Mouse (Mus musculus) mature B cell (primary cell): ENCODE results near the gene Gm43517.

Experiments used
- in situ Hi-C: fragments of 300-500 bp; cut with MboI; formaldehyde crosslinking; loops from 2 replicates; pipeline ENCODE4 v1.14.3; 2019

Gm43517 gene

DNA sequence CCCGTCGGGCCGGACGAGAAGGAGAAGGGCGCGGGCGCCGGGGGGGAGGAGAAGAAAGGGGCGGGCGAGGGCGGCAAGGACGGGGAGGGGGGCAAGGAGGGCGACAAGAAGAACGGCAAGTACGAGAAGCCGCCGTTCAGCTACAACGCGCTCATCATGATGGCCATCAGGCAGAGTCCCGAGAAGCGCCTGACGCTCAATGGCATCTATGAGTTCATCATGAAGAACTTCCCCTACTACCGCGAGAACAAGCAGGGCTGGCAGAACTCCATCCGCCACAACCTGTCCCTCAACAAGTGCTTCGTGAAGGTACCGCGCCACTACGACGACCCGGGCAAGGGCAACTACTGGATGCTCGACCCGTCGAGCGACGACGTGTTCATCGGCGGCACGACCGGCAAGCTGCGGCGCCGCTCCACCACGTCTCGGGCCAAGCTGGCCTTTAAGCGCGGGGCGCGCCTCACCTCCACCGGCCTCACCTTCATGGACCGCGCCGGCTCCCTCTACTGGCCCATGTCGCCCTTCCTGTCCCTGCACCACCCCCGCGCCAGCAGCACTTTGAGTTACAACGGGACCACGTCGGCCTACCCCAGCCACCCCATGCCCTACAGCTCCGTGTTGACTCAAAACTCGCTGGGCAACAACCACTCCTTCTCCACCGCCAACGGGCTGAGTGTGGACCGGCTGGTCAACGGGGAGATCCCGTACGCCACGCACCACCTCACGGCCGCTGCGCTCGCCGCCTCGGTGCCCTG is at the start of gene Gm43517:
TSS of gene Gm43517 (plus strand) at position 299 of the 755 bp plus-strand sequence.
- in situ Hi-C loops, result no loop called here

DNA sequence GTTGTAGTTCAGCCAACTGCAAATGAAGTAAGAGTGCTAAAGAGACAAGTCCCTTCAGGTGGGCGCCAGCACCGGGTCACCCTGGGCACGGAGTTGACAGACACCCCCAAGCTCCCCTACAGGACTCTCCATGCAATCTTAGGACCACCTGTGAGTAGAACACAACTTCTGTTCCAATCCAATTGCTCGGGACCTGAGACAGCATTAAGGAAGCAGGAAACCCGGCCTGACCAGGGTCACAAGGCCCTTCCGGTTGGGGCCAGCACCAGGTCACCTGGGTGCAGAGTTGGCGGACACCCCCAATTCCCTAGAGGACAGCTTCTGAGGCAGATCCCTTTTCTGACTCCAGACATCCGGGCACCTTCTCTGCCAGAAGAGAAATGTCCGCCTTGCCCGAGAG is 35.3 kb upstream of the Gm43517 start:
- in situ Hi-C loops, result no loop called here

DNA sequence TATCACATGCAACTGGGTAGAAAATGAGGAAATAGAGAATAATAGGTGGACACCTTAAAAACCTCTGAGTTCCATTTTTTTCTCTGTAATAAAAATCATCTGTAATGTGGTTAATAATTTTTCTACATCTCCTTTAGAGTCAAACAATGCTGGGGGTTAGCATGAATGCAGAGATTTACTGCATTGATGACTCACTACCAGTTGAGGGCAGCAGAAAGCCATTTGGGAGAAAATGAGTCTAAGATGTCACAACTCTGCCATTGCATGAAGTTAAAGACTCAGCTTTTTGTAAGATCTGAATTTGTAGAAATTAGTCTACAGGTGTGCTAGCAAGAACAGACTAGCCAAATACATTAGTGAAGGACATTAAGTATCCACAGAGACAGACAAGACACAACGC is 16.0 kb upstream of the Gm43517 start:
- in situ Hi-C loops, result no loop called here

DNA sequence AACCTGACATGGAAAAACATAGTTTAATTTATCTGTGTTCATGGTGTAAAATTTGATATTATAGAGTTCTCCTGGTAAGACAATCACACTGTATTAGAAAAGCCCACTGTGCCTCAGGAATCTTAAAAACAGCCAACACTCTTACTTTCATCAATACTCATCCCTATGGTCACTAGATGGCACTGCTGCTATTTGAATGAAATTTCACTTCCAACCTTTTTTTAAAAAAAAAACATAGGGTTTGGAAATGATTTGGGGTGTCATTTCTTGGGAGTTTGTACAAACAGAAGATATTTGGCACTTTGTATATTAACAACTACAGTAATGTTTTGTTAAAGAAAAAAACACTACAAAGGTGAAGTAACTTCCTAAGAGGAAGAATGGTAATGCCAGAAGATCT is 12.8 kb upstream of the Gm43517 start:
- in situ Hi-C loops, result no loop called here

DNA sequence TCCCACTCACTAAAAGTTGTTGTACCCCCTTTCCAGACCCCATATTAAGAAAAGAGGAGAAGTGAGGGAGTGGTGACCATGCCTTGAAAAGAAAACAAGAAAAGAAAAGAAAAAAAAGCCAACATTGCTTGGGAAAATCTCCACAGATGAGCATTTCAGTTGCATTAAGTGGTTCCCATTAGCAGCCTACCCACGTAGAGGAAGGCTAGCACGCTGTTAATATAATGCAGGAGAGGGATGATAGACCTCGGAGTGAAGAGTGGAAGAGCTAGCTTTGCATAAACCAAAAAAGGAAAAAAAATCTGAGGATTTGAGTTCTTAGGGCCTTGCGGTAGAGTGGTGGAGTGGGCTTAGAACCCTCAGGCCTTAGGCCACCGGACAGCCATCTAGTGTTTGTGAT is 11.8 kb upstream of the Gm43517 start:
- in situ Hi-C loops, result no loop called here

DNA sequence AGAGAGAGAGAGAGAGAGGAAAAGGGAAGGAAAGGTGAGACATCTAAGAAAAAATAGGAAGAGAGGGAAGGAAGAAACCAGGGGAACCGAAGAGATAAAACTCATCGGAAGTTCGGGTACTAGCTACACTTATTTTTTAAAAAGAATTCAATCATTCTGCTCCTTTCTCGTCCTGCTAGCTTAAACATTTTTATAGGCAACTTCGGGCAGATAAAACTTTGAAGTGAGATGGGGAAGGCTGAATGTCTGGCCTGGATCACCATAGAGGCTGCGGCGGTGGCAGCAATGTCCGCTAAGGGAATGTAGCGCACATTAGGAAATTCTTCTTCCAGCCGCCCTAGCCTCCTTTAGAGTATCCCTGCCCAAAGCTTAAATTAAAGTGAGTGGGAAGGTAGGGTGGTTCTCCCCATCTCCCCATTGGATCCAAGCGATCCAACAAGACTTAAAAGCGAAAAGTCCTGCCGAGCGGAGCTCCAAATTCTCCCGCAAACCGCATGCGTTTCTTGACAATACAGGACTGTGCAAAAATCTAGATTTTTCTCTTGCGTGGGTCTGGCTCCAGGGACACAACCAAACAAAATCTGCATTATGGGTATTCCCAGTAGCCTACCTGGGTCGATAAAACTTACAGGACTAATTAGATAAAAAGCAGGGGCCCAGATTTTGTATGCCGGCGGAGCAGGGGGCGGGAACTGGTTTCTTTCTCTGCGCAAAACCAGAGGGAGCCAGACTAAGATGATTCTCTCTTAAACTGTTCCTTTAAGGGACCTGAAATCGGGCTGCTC is 11.0 kb upstream of the Gm43517 start:
- in situ Hi-C loops, result no loop called here

DNA sequence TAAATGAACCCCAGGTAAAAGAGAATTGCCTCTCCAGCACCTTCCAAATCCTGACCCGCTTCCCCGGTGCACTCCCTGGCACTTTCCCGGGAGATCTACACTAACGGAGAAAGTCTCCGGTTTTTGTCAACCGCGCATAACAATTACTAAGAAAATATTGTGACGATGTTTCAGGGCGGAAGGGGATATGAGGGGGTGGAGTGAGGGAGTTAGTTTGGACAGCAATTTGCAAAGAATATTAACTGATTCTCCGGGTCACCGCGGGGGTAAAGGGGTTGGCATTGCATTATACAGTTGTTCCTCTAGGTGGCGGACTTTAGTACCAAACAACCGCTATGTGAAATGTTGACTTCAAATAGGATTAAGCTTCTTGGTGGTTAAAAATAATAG is 10.4 kb upstream of the Gm43517 start:
- in situ Hi-C loops, result no loop called here

DNA sequence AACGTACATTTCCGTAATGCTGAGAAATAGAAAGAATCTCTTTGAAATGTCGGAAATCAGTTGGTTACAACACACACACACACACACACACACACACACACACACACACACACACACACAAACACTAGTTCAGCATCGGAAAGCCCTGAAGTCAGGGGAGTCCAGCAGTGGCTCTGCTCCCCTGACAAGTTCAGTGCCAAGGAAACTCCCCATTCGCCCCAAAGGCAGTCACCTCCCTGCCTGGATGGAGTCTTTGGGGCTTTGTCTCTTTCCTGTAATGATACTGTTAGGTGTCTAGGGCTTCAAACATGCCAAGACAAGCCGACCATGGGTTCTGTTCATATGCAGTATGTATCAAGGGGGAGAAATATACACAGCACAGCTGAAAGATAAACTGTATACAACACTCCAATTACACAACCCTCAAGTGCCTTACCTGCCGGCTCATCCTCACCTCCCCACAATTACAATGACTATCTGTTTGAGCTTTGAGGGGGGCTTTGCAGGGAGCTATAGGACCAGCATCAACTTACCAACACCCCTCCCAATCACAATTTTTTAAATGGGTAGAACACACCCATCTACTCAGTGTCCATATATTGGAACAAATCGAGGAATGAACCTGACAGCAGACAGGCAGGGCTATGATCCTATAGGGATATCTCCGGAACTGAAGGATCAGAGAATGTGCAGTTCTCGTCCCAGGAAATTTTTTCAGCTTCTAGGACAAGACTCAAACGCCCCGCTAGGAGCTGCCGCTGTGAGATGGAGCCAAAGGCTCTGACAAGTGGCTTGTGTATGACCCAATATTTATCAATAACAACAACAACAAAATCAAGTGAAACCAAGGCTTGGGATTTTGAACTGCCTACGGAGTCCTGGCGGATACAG is 9.3 kb upstream of the Gm43517 start:
- in situ Hi-C loops, result no loop called here

DNA sequence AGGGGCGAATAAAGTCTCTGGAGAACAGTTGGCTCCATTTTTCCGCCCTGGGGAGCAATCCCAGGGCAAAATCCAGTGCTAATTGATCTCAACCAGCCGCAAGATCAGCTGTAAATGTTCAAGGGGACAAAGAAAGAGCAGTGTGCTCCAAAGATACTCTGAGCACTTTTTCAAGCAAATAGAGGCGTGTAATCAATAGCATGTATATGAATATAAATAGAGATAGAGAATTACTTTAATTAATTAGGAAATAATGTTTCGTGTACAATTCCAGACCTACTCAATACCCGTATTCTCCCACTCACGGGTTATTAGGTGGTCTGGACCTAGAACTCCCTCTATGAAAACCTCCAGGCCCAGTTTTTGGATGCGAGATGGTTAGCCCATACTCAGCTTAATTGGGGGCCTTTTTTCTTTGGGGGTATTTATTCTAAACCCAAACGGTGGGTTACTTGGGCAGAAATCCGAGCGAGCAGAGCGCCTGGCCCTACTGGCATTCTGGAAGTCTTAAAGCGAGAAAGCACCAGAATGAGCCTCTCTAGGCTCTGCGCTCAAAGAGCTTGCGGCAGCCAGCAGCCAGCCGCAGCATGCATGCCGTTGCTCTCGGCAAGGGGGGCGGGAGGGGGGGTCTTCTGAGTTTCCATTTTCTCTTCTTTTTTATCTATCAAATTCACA is 8.5 kb upstream of the Gm43517 start:
- in situ Hi-C loops, result no loop called here

DNA sequence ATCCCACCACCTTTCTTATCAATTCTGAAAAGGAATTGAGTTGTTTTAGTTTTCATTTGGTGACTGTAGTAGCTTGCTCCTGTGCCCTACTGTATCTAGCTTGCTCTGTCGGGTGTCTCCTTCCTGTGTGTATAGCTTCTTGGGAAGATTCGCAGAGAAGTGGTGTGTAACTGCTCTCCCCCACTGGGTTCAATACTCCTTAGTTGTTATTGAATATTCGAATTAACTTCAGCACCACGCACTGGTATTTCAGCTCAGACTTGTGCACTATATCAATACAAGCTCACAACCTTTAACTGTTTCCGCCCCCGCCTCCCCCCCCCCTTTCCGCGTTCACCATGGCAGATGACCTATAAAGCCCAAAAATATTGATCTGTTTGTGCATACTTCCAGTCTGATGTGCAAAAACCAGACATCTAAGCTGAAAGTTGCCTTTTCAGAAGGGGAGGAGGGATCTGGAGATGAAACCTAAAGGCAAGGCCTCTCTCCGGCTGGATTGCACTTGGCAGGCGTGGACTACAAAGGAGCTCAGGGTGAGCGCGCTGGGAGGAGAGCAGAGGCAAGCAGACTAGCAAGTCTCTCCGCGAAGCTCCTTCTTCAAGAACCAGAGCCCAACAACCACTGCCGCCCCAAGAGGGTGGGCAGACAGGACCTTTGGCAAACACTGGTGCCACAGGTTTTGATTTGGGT is 7.5 kb upstream of the Gm43517 start:
- in situ Hi-C loops, result no loop called here

DNA sequence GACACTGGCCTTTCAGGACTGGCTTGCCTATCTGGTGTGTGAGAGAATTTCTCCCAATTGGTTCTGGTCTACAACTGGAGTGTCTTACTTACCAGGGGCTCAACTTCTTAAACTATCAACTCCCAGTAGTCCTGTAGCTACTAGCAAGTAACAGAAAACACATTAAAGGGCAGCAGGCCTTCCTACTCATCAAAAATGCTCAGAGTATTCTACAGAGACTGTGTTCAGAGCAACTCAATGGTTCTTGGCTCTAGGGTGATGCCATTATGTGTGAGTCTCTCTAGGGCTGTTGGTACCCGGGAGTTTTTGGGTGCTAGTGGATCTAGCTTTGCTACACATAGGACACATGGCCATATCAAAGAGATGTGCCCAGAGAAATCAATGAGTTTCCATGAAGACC is 6.1 kb upstream of the Gm43517 start:
- in situ Hi-C loops, result no loop called here

DNA sequence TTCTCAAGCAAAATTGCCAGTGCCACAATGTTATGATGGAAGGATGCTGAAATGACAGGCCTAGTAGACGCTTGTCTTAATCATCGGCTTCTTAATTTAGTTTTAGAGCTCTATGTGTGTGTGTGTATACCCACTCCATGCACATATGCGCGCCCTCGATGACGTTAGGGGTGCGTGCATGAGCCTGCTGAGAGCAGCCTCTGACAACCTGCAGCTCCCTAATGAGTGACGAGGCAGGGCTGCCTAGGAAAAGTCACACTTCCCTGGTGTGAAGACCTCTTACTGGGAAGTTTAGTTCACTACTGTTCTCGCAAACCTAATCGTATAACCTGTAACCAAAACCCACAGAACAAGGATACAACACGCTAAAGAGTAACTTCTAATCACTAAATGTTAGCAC is 5.5 kb upstream of the Gm43517 start:
- in situ Hi-C loops, result no loop called here

DNA sequence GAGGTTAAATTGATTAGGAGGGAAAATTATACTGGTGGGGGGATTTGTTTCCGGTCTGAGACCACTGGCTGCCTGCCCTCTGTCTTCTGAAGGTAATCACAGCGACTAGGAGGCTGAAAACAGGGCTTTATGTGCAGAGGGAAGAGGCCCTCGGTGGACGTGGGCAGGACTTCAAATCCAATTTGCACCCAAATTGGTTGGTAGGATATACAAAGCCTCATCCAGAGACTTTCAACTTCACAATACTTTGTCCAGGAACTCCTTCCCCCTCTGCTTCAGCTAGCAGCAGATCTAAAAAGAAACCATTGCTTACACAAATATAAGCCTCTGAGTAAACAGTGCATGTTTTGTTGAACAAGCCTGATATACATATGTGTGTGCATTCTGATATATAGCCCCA is 4.5 kb upstream of the Gm43517 start:
- in situ Hi-C loops, result no loop called here

DNA sequence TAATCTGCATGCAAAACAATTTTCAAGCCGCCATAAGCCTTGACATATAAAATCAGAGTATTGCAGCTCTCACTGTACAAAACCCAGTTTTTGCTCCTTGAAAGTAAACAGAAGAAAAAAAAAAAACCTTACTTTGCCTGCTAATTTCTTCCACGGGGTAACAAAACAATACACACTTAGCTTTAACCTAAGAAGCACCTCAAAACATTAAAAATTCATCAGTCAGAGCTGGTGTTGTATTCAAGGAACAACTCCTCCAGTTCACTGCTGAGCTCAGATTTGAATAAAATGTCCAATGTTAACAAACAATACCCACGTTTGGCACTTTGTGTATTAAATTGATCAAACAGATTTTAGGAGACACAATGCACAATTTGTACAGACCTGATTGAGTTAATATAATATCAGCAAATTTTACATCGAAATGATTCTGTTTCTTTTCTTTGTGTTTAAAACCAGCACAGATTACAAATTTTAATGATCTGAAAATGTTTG is 3.9 kb upstream of the Gm43517 start:
- in situ Hi-C loops, result no loop called here

DNA sequence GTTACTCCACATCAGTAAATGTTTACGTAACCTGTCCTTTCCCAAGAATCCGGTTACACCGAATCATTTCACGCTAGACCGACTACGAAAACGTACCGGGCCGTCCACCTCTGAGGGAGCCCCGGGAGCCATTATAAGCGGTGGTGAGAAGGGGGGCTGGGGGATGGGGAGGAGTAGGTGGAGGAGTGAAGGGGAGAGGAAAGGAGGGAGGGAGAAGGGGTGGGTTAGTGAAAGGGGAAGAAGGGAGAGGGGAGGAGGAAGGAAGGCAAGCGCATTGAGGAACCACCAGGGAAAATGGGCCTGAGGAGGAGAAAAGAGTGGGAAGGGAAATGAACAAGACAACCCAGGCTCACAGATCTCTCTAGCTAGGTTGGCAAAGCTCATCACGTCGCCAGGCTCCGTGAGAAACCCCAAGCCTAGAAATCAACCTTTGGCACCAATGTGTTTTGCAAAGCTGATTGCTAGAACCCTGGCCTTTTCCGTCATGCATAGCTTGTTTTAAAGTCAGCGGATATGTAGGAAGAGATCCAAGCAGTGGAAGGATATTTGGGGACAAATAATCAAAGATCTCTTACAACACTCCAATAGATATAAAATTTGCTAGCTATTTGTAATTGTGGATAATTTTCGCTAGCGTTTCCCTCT is 3.1 kb upstream of the Gm43517 start:
- in situ Hi-C loops, result no loop called here

DNA sequence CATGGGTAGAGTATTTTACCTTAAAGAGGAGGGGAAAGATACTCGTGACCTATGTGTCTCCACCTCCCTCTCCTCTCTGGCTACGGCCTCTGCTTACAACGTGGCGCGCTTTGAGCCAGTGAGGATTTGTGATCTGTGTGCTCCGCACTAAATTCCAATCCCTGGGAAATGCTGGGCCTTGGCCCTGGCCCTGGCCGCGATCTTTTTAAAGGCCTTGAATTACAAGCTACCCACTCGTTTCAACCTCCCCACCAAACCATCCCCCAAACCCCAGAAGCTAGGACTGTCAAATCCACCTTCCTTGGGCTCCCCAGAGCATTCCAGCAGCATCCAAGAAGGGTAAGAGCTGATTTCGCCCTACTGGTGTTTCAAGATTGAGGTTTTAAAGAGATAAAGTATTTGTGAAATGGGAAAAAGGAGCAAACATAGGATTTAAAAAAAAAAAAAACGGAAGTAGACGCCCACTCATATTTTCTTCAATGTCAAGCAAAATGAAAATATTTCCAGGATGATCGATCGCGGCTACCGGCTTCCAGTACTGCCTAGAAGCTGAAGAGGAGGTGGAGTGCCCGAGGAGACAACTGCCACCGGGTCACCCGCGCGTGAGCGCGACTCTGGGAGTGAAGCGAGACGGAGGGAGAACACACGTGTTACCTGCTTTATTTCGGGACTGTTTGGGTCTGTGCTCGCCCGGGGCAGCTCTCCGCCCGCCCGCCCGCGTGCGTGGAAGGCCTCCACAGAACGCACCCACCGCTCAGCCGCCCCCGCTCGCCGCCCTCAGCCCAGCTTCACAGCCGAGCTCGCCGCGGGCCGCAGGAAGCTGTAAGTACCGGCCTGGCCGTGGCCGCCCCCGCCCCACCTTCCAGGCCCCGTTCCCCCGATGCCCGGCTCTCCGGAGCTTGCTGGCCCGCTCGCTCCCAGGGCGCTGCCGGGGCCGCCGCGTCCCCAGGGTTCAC is 2.1 kb upstream of the Gm43517 start, which contains the start of gene Foxg1:
TSS of gene Foxg1 (plus strand) at position 96 of the 956 bp plus-strand sequence.
- in situ Hi-C loops, result no loop called here

DNA sequence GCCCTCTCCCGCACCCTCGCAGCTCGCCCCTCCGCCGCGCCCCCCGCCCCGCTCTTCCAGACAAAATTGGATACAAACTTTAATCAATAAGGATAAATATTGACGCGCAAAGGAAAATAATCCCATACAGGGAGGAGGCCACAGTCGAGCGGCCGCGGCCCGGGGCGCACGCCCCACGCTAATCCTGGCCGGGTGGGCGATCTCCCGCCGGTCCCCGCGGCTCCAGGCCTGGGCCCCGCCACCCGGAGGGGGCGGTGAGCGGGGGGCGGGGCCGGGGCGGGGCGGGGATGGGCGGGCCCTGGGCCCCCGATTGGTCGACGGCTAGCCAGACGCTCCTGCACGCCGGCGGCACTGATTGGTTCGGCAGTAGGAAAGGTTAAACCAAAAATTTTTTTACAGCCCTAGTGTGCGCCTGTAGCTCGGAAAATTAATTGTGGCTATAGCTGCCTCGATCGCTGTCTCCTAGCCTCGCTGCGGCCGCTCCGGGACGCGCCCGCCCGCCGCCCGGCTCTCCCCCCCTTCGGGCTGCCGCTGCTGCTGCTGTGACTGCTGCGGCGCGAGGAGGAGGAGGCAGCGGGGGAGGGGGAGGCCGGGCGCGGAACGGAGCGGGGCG is 1.3 kb upstream of the Gm43517 start:
- in situ Hi-C loops, result no loop called here

DNA sequence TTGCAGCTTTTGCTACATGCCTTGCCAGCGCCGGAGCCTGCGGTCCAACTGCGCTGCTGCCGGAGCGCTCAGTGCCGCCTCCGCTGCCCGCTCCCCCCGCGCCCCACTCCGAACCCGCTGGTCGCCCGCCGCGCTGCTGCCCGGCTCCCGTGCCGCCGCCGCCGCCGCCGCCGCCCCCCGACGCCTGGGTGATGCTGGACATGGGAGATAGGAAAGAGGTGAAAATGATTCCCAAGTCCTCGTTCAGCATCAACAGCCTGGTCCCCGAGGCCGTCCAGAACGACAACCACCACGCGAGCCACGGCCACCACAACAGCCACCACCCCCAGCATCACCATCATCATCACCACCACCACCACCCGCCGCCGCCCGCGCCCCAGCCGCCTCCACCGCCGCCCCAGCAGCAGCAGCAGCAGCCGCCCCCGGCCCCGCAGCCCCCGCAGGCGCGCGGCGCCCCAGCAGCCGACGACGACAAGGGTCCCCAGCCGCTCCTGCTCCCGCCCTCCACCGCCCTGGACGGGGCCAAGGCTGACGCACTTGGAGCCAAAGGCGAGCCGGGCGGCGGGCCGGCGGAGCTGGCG is 589 bp upstream of the Gm43517 start:
- in situ Hi-C loops, result no loop called here

DNA sequence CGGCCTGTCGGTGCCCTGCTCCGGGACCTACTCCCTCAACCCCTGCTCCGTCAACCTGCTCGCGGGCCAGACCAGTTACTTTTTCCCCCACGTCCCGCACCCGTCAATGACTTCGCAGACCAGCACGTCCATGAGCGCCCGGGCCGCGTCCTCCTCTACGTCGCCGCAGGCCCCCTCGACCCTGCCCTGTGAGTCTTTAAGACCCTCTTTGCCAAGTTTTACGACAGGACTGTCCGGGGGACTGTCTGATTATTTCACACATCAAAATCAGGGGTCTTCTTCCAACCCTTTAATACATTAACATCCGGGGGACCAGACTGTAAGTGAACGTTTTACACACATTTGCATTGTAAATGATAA is 637 bp downstream of the Gm43517 start:
- in situ Hi-C loops, result no loop called here
